Mouse (Mus musculus) thymus, postnatal 10 days (tissue): ENCODE results near the gene Sfswap.
"Not testable (repeated sequence)": the region's sequence is repeated elsewhere in the genome, so short reads cannot be mapped to it uniquely, and the experiment has no call there.

Experiments
- DNase-seq, 2 experiments: peaks; one replicate each; pipeline ENCODE4 v3.0.0; 2021; ENCODE audit warnings: low spot score in 2 of 2

Gene Sfswap

DNA sequence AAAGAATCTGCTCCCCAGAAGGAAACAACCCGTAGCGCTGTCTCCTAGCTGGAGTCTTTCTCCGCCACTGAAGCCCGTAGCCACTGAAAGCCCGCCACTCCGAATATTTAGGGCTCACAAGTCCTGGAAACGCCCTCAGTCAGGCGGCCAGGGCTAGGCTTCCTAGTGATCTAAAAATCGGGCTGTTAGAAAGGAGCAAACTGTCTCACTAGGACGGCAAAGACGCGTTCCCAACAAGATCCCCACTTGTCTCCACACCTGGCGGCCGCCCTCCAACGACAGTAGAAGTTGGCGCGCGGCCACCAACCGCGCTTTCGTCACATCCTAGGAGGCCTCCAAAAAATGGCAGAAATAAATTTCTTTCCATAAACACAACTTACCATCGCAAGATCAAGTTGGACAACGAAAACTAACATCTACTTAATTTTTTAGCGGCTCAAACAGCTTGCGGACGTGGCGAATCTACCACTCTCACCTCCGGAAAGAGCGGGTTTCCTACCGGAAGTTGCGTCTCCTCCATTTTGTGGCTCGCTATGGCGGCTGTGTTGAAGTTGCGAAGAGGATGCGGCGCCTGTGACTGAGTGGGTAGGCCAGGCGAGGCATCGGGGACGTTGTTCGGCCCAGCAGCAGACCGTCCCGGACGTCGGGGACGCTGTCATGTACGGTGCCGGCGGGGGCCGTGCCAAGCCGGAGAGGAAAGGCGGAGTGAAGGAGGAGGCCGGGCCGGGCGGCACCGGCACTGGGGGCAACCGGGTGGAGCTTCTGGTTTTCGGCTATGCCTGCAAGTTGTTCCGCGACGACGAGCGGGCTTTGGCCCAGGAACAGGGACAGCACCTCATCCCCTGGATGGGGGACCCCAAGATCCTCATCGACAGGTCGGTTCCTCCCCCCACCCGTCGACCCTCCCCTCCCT lies at the start of gene Sfswap:
Gene Sfswap (plus strand): TSS at position 500 of the 913 bp plus-strand sequence.
- peak; percentile 54 to 67 for DNase-seq

DNA sequence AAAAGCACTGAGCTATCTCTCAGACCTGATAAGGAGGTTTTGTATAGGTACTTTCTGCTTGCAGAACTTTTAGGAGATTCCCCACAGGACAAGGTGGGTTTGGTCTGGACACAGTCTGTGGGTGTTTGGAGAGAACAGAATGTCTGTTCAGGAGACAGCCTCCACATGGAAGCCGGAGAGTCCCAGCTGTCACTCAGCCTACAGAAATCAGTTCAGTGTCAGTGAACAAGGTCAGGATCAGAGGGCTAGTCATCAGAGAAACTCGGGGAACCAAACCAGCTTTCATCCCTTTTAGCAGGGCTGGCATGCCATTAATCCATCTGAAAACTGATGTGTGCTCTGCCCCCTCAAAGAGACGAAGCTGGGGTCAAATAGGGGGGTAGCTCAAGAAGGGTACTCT lies 48.5 kb upstream of the Sfswap start:
- no peak for DNase-seq

GRCm38 (mm10) chr5:129454802-129455528 lies 46.1 kb upstream of the Sfswap start:
- no peak for DNase-seq

DNA sequence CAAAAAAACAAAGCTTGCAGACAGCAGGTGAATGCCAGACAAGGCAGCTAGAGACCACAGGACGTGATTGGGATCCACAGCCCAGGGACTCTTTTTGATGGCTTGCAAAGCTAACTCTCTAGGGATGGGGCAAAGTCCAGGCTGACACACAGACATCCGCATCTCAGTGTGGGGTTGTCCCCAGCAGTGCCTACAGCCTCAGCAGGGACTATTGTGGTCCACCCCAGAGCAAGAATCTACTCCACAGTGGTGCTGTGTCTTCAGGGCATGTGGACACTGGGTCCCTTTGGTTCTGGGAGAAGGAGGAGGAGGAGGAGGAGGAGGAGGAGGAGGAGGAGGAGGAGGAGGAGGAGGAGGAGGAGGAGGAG lies 45.5 kb upstream of the Sfswap start:
- DNase-seq, result no peak

DNA sequence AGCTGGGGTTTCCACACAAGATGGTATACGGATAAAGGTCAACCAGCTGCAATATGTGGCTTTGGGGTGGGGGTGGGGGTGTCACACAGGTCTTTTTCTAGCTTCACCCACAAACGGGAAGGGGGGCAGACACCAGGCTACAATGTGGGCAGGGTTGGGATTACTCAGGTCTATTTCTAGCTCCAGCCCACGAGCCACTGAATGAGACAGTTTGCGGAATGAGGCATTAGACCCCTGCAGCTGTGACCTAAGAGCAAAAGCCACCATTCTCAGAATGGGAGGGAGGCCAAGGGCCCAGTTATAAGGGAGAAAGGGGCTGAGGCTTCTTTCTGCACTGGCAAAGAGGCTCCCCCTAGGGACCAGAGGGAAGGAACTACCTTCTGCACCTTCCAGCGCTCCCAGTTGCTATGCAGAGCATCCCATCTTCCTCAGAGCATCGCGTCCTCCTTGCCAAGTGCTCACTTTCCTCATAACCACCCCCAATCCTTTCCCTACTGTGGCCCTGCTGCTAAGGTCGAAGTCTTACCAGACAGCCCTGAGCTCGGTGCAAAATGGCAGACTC lies 44.4 kb upstream of the Sfswap start:
- DNase-seq, result no peak

DNA sequence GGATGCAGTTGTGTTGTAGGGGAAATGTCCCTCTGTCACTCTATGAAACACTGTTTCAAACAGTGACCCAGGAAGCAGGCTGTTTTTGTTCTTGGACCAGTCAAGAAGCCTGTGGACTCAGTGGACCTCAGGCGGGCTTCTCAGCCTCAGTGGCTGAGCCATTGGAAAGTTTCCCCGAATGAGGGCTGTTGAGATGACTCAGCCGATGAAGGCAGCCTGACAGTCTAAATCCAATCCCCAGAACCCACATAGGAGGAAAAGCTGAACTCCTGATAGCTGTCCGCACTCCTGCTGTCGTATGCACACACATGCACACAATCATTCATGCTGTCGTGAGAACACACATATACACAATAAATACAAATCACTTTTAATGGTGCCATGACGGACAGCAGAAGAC lies 42.9 kb upstream of the Sfswap start:
- no peak for DNase-seq

DNA sequence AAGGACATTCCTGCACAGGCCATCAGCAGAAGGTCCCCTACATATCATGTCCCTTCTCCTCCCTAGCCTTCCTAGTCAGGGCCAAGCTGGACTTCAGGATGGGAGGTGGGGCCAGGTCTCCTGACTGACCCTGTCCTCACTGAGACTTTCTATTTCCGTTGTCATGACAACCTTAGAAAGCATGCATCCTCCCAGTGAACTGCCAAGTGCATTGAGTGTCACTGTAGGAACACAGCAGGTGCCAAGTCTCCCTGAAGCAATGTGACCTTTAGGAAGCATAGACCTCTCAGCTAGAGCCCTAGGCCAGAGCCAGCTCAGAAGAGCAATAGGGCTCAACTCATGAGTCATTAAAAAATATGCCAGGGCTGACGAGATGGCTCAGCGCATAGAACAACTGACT lies 42.5 kb upstream of the Sfswap start:
- no peak for DNase-seq

- no peak for DNase-seq
Observed at GRCm38 (mm10) chr5:129460798-129461476, 40.1 kb upstream of the Sfswap start.

- DNase-seq, result not testable (repeated sequence)
Observed at GRCm38 (mm10) chr5:129463648-129464047, 37.4 kb upstream of the Sfswap start.

- no peak for DNase-seq
Observed at GRCm38 (mm10) chr5:129465788-129466187, 35.2 kb upstream of the Sfswap start.

DNA sequence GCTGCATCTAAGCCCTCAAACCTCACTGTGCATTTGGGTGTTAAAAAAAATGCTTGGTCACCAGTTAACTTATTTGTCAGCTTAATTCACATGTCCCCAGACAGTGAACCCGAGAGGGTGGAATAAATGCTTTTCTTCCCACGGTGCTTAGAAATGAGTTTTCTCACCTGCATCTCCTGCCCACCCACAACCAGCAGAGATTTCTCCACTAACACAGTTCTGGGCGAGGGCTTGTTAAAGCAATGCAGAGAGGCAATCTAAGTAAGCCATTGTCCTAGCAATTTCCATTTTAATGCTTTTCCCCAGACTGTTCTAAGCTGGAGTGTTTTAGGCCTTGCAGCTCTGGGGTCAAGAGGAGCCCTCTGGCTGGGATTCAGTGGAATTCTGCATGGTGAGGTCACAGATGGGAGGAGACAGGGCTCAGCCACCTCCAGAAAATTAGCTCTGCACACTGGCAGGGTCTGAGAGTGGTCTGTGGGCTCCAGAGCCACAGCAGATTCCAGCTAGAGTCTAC lies 25.4 kb upstream of the Sfswap start:
- DNase-seq, result no peak

DNA sequence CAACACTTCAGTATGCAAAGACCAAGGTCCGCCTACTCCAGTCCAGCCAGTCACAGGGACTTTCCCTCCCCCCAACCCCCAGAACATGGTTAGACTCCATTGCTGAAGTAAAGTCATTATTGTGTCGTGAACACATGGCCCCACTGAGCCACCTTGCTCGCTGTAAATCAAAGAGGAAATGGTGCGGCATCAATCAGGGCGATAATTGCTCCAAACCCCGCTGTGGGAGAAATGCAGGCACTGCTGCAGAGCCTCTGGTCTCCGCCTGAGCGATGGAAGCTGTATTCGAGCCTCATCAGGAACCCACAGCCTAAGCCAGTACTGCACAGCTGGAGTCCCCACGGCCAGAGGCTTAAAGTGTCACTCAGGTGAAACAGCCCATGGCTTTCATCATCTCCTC lies 11.1 kb upstream of the Sfswap start:
- no peak for DNase-seq

DNA sequence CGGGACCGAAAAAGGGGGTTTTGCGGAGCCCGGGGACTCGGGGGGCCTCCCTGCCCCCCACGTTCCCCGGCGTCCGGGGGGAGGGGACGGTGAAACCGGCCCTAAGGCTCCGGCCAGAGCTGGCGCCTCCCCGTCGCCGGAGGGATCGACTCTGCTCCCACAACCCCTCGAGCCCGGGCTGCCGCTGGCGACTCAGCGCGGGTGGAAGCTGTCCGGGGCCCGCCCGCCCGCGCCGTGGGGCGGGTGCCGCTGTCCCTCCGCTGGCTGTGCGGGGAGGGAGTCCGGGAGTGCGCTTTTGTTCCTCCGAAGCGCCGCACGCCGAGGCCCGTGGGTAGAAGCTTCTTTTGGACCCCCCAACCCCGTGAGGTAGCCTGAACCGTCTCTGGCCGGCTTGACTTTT lies 650 bp downstream of the Sfswap start:
- peak; percentile 11 to 14 for DNase-seq

DNA sequence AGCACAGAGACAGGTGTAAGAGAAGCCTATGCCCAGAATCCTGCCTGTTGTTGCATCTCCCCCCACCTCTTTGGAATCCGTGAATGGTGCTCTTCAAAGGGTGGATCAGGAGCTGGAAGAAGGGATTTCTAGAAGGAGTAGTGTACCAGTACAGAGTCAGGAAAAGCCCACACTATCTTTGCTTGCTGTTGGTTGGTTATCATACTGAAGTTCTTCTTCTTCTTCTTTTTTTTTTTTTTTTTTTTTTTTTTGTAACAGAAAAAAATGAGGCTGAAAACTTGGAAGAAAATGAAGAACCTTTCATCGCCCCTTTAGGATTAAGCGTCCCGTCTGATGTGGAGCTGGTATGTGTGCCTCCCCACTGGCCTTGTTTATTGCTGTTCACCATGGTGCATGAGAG lies 5.9 kb downstream of the Sfswap start:
- no peak for DNase-seq

- DNase-seq, result no peak
Observed at GRCm38 (mm10) chr5:129518180-129518579, 17.2 kb downstream of the Sfswap start.

- DNase-seq, result no peak
Observed at GRCm38 (mm10) chr5:129518786-129519185, 17.8 kb downstream of the Sfswap start.

GRCm38 (mm10) chr5:129519591-129519990 lies 18.6 kb downstream of the Sfswap start:
- no peak for DNase-seq

DNA sequence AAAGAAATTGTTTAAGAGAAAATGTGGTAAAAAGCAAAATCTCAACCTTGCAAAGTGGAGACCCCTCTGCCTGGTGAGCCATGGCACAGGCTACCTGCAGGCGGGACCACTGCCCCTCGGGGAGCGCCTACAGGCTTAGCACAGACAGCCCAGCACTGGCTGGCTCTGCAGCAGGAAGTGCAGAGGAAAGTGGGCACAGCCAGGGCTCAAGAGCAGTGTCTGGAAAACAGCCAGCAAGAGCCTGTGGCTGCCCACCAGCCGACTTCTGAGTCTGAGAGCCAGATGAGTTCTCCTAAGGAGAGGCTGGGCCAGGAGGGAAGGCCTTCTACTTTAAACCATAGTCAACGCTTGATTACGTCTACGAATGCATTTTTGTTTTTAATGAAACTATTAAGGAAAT lies 20.5 kb downstream of the Sfswap start:
- no peak for DNase-seq

DNA sequence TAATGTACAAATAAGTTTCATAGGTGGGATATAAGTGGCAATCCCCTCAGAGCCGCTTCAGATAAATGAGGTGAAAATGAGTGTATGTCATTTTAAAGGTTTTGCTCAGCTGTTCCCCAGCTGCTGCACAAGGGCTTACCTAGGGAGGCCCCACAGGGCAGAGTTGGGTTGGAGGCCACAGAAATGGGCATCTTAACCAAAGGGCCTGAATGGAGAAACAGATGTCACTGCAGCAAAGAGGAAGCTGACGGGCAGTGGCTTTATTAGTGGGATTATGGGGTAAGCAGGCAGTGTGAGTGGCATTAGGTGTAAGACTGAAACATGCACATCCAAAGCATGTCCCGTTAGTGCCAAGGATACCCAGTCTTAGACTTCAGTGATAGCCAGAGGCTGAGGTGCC lies 20.9 kb downstream of the Sfswap start:
- no peak for DNase-seq

- no peak for DNase-seq
Observed at GRCm38 (mm10) chr5:129523166-129523565, 22.1 kb downstream of the Sfswap start.

- no peak for DNase-seq
Observed at GRCm38 (mm10) chr5:129524751-129525150, 23.7 kb downstream of the Sfswap start.

GRCm38 (mm10) chr5:129527162-129527561 lies 26.1 kb downstream of the Sfswap start:
- DNase-seq, result no peak
